Mouse (Mus musculus) yolk sac, embryonic 10.5 days (tissue): ENCODE results near the gene Wdr82.

Experiments used
- DNase-seq: peaks from one replicate; pipeline ENCODE4 v3.0.0-alpha.2; 2017; ENCODE audit warnings: low spot score

Gene Wdr82

GRCm38 (mm10) chr9:106198962-106199458, 28.3 kb downstream of the Wdr82 start:
- peak; percentile 85 for DNase-seq

- DNase-seq: no peak
Measured at GRCm38 (mm10) chr9:106199535-106200272, 29.0 kb downstream of the Wdr82 start, which contains the start of gene Ppm1m. TSS of gene Ppm1m (minus strand) at chr9:106199746.

GRCm38 (mm10) chr9:106201895-106202294, 31.2 kb downstream of the Wdr82 start:
- DNase-seq: no peak

DNA sequence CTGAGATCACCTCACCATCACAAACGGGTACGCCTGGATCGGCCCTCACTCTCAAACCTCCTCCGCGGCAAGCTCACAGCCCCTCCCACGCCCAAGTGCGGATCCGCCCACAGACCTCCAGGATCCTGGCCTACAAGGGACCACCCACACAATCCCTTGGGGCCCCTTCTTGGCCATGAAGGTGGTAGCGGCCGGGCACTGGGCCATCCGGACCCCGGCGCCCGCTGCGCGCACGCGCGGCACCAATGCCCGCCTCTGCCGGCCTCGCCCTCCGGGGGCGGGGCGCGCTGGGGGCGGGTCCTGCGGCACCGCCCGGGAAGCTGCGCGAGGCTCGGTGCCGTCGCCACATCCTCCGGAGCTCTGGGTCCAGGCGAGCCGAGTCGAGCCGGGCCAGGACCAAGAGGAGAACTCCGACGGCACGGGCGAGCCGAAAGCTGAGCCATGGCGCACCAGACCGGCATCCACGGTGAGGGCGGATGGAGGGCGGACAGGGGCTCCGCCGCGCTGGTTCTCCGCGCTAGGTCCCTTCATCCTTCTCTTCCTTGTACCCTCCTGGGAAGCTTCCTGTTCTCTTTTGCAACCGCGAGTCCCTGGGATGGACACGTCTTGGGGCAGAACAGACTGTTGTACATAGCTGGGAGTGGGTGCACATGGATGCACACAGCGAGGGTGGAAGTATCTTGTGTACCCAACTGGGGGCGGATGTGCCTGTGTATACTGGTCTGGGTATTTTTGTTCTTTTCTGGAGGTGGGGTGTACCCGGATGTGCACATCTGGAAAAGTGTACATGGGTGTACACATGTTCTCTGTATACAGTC, 32.3 kb downstream of the Wdr82 start, which contains the start of gene Twf2:
Gene Twf2, plus strand, starts transcription at position 290 of the 818 bp plus-strand sequence.
- DNase-seq: peak; percentile 91

- DNase-seq: no peak
Measured at GRCm38 (mm10) chr9:106203990-106204851, 33.5 kb downstream of the Wdr82 start.

- no peak for DNase-seq
Measured at GRCm38 (mm10) chr9:106205713-106206290, 35.1 kb downstream of the Wdr82 start.

DNA sequence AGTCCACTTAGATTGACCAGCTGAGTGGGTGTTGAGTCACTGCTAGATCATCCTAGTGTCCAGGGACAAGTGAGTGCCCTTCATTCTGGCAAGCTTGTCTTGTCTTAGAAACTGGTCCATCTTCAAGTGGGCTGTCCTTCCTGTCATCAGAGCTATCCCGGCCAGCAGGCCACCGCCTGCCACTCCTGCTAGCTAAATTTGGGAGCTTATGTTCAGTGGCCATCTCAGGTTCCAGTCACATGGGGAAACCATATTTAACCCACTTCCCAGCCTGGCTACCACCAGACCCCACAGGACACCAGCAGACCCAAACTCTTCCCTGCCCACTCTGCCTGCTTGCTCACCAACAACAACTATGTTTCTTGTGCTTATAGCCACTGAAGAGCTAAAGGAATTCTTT, 35.8 kb downstream of the Wdr82 start:
- DNase-seq: no peak

DNA sequence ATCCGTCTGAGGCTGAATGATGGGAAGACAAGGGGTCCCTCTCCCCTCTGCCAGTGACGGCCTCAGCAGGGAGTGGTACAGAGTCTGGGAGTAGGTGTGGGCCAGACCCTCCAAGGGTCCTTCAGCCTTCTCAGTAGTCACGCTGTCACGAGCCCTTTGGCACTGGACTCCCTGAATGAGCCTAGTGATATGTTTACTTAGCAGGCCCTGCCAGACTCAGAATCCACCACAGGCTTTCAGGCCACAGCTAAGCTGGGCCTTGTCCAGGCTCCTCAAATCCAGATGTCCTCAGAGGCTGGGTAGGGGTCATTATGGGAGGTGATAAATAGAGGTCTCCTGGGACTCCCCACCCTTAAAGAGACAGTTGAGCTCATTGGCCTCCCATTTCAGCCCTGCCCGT, 37.5 kb downstream of the Wdr82 start:
- no peak for DNase-seq

DNA sequence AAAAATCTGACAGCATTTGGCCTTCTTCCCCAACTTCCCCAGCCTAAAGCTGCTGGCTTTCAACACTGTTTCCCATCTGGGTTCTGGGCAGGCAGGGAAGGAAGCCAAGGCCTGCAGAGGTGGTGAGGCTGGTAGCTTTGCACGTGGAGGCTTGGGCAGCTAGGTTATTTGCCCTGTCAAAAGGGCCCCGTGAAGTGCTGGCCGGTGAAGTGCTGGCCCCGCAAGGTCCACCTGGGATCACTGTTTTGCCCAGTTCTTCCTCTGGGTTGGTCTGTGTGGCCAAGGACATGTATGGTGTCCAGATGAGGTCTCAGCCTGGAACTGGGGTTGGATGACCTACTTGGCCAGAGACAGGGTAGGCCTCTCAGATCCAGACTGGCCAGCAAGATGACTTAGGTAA, 39.2 kb downstream of the Wdr82 start:
- DNase-seq: no peak

DNA sequence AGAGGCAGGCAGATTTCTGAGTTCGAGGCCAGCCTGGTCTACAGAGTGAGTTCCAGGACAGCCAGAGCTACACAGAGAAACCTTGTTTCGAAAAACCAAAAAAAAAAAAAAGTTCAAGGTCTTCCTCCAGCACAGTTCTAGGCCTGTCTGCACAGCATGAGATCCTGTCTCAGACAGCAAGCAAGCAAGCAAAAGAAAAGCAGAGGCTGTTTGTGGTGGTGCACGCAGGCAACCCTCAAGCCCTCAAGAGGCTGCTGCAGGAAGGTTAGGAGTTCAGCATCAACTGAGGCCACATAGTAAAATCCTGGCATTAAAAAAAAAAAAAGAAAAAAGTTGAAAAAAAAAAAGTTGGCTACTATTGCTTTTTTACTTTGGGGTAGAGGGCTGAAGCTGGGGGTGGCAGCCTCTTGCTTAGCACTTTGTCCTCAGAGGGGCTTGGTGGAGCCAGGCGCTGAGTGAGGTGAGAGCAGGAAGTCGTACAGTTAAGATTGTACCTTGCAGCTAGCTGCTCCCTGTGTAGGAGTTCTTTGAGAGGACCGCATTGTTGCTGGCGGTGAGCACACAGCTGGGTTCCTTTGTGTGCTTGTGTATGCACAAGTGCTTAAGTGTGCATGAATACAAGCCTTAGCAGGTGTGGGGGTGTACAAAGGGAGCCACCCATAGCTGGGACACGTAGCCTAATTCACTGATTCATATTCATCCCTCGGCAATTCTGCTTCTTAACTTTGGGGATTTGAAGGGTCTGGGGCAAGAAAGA, 40.3 kb downstream of the Wdr82 start:
- no peak for DNase-seq

GRCm38 (mm10) chr9:106211680-106212593, 41.2 kb downstream of the Wdr82 start:
- DNase-seq: peak; percentile 84

DNA sequence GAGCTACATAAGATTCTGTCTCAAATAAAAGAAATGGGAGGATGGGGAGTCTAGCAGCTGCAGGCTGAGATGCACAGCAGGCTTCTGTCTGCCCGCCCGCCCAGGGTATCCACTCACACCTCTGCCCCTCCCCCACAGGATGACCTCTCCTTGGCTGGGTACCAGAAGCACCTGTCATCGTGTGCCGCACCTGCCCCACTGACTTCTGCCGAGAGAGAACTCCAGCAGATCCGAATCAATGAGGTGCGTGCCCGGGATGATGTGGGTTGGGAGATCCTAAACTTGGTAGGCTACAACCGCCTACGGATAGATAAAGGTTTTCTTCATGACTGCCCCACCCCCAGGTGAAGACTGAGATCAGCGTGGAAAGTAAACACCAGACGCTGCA, 41.9 kb downstream of the Wdr82 start:
- DNase-seq: no peak

DNA sequence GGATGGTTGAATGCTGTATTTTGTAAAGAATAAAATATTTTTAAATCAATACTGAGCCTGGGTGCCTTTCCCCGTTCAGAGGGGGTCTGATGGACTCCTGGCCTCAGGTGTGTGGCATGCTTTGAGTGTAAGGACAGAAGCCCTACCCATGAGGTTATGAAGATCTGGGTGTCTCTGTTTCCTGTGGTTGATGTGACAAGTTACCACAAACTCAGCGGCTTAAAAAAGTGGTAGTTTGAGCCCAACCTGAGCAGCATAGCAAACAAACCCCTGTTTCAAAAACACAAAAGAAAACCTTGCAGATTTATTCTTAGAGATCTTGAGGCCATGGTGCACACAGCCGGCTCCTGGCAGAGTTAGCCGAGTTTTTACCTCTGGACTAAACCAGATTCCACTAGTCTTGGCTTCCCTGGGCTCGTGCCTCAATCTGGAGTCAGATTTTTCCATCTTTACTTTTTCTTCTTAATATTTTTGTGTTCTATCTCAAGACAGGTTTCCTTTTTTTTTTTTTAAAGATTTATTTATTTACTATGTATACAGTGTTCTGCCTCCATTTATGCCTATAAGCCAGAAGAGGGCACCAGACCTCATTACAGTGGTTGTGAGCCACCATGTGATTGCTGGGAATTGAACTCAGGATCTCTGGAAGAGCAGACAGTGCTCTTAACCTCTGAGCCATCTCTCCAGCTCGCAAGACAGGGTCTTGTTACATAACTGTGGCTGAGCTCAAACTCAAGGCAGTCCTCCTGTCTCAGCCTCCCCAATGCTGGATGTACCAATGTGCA, 44.8 kb downstream of the Wdr82 start:
- no peak for DNase-seq

- no peak for DNase-seq
Measured at GRCm38 (mm10) chr9:106216971-106217370, 46.2 kb downstream of the Wdr82 start.

DNA sequence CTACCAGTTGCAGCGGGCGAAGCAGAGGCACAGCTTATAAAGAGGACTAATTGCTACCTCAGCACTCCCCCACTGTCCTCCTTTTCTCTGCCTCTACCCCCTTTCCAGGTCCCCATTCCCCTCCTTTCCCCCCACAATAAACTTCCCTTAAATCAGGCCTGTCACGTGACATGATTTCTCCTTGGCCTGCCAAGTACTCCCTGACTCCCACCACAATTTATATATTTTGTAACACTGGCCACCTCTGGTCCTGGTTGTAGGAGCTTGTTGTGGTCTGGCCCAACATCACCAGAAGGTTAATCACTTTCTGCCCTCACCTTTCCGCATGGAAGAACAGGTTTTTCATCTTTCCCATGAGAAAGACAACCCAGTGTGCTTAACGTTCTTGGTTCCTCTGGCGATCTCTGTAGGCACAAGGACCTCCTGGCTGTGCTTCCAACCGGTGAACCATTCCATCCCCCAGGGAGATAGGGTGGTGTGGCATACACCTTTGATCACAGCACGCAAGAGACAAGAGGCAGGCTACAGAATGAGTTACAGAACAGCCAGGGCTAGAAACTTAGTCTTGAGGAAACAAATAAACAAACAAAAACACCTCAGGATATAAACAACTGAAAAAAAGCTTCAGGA, 50.3 kb downstream of the Wdr82 start:
- DNase-seq: no peak

- no peak for DNase-seq
Measured at GRCm38 (mm10) chr9:106222261-106222851, 51.6 kb downstream of the Wdr82 start, which contains the start of gene Tlr9. TSS of gene Tlr9 (plus strand) at chr9:106222598.

DNA sequence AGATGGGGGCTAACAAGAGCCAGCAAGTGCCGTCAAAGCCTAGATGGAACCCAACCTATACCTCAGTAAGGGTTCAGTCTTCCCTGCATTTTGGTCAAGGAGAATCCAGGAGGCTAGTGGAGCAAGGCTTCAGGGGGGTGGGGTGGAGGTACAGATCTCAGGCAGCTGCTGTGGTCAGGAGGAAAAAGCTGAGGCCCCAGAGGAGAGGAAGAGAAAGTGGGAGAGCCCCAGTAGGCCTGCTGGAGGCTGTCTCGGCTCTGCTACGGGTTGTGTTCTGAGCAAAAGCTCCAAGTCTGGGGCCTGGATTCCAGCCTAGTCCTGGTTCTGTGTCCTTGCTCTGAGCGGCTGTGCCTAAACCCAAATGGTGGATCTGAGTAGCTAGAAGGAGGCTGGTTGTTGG, 52.3 kb downstream of the Wdr82 start:
- no peak for DNase-seq
